Mouse (Mus musculus): ENCODE data around the gene Rfx7.
"Not testable (repeated sequence)": the region's sequence is repeated elsewhere in the genome, so short reads cannot be mapped to it uniquely, and the experiment has no call there.

The Rfx7 gene

GRCm38 (mm10) chr9:72543590-72543989, 11.6 kb downstream of the Rfx7 start:
- DNase-seq (ENCODE audit: low spot score in 2 of 2): no peak

DNA sequence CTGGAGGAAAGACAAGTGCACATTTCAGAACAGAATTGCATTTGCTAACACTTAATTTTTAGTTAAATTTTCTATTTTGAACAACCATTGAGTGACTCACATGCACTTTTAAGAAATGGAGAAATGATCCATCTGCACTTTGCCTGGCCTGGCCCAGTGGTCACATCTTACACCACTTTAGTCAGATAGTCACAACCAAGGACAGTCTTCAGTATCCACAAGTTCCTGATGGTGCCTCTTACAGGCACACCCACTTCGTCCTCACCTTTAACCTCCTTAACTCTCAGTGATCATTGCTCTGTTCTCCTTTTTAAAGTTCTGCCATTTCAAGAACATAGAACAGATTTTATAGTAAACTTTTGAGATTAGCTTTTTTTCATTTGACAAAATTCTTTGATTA, 26.7 kb downstream of the Rfx7 start:
- no peak for DNase-seq (ENCODE audit: low spot score in 2 of 2)

DNA sequence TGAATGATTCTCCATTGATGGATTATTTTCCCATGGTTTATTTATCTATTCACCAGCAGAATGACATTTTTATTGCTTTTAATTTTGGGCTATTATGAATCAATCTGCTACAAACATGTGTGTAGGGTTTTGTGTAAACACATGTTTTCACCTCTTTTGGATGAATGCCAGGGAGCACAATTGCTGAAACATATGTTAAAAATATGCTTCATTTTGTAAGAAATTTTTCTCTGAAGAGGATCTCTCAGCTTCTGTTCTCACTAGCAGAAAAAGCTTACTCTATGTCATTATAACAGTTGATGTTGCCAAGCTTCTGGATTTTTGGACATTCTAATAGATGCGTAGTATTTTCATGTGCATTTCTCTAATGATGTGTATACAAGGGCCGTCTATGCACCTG, 28.3 kb downstream of the Rfx7 start:
- no peak for DNase-seq (ENCODE audit: low spot score in 2 of 2)

DNA sequence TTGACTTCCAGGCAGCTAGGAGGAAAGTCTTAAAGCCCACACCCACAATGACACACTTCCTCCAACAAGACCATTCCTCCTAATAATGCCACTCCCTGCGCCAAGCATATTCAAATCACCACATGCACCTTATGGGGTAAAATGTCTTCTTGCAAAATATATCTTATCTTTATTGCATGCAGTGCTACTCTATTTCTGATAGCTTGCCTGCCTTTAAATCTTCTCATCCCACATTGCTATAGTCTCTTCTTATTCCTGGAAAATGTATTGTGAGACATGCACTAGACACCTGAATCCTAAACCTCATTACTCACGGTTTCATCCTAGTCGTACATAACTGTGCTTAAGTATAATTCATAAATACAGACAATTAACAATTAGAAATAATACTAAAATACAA, 31.2 kb downstream of the Rfx7 start:
- no peak for DNase-seq (ENCODE audit: low spot score in 2 of 2)

DNA sequence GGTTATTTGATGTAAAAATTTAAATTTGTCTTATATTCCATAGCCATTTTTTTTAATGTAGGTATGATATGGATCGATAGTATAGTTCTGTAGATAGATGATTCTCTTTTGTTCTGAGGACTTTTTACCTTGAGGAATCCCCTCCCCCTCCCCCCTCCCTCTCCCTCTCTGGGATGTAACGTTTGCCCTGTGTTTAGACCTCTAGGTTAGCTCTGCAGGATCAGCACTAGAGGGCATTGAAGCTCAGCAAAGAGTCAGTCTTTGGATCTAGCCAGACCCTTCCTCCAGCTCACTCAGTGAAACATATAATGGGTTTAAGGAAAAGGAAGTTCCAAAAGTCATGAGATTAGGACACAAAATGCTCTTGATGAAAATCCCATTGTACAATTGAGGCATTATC, 35.1 kb downstream of the Rfx7 start:
- no peak for DNase-seq (ENCODE audit: low spot score in 2 of 2)

GRCm38 (mm10) chr9:72580216-72580615, 48.2 kb downstream of the Rfx7 start:
- no peak for DNase-seq (ENCODE audit: low spot score in 2 of 2)

DNA sequence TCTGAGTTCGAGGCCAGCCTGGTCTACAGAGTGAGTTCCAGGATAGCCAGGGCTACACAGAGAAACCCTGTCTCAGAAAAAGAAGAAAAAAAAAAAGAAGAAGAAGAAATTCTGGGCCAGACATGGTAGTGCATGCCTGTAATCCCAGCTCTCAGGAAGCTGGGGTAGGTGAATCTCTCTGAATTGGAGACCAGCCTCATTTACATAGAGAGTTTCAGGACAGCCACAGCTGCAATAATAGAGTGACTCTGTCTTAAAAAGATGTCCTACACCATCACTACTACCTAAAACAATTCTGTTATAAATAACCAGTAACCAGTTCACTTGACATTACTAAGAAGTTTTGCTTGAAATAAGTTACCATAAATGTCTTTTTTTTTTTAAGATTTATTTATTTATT, 58.8 kb downstream of the Rfx7 start:
- DNase-seq (ENCODE audit: low spot score in 2 of 2): no peak

DNA sequence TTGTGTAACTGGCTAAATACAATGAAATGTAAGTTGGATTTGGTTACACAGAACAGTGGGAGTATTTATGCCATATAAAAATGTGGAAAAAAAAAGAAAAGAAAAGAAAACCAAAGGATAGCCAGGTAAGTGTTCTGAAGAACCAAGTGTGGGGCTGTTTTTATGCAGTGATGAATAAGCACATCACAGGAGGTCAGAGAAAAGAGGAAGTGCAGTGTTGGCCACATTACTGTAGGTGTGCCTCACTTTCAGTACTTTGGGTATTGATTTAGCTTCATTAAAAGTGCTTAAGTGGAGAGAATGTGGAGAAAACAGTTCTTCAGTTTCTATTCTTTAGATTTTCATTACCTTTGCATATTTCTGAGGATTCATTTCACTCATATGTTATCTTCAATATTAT, 60.0 kb downstream of the Rfx7 start:
- no peak for DNase-seq (ENCODE audit: low spot score in 2 of 2)

GRCm38 (mm10) chr9:72594656-72595055, 62.6 kb downstream of the Rfx7 start:
- not testable (repeated sequence) for DNase-seq (ENCODE audit: low spot score in 2 of 2)

DNA sequence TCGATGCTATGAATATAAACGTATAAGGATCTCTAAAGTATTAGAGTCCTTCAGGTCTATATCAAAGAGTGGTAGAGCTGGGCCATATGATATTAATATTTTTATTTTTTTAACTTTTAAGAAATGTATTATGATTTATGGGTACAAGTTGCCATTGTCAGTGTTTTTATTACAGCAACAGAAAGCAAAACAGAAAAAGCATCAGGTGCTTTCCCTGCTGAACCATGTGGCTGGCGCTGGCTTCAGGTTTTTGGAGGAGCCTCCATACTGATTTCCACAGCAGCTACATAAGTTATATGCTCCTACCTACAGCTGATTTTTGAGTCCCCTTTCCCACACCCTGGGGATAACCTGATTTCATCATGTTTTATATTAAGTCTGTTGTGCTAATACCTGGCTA, 68.1 kb downstream of the Rfx7 start:
- no peak for DNase-seq (ENCODE audit: low spot score in 2 of 2)

- no peak for DNase-seq (ENCODE audit: low spot score in 2 of 2)
These were observed 77.7 kb downstream of the Rfx7 start for GRCm38 (mm10) chr9:72609771-72610170.

DNA sequence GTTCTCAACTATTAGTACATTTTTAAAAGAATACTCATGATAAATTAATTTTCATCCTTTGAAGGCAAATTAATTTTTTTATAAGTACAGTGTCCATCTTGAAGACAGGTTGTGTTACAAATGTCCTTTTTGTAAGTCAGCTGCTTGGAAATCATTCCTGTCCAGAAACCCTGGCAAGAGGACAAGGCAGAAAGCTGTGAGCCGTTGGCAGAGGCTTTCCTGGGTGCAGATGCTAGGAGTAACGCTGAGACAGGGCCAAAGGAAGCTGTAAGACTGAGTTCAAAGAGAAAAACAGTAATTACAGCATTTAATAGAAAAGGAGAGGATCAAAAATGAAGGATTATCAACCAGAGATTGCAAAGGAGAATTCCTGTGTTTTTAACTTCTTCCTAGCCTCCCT, 81.8 kb downstream of the Rfx7 start:
- no peak for DNase-seq (ENCODE audit: low spot score in 2 of 2)

- DNase-seq (ENCODE audit: low spot score in 2 of 2): no peak
These were observed 82.9 kb downstream of the Rfx7 start for GRCm38 (mm10) chr9:72614786-72615480.

DNA sequence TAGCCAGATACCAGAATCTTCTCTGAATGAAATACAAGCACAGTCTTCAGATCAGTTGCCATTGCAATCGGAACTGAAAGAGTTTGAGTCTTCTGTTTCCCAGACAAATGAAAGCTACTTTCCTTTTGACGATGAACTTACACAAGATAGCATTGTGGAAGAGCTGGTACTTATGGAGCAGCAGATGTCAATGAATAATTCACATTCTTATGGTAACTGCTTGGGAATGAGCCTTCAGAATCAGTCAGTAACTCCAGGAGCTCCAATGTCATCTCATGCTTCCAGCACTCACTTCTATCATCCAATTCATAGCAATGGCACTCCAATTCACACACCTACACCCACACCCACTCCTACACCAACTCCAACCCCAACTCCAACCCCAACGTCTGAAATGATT, 86.0 kb downstream of the Rfx7 start:
- DNase-seq (ENCODE audit: low spot score in 2 of 2): no peak

GRCm38 (mm10) chr9:72623605-72624004, 91.6 kb downstream of the Rfx7 start:
- no peak for DNase-seq (ENCODE audit: low spot score in 2 of 2)

GRCm38 (mm10) chr9:72627598-72627997, 95.6 kb downstream of the Rfx7 start:
- no peak for DNase-seq (ENCODE audit: low spot score in 2 of 2)

DNA sequence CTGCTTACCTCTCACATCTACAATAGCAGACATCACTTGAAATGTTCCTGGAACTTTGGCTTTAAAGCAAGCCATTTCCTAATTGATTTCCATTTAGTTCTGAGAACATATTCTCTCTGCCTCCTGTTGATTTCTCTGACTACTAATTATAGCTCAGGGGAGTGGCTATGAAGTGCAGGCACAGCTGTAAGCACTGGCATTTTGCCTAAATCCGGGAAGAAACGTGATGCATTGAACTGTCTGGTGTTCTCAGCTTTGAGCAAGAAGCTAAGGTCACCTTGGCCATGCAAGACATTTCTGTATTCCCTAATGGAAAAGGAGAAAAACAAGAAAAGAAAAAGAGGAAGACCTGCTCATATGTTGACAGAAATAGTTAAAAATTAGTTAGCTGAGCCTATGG, 96.6 kb downstream of the Rfx7 start:
- DNase-seq (ENCODE audit: low spot score in 2 of 2): no peak

- DNase-seq (ENCODE audit: low spot score in 2 of 2): no peak
These were observed 100.2 kb downstream of the Rfx7 start for GRCm38 (mm10) chr9:72632198-72632597.

DNA sequence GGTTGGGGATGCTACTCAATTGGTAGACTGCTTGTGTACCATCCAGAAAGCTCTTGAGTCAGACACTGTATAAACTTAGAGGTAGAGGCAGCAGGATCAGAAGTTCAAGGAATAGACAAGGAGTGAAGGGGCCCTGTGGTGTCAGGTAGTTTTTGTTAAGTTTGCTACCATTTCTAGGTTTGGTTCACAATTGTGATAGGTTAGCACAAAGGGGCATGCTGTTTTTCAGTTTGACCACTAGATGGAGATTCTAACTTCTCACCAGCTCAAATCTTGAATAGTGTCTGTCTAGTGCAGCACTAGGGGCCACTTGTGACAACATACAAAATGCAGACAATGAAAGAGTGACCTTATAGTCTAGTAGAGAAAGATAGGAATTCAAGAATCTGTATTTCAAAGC, 103.1 kb downstream of the Rfx7 start:
- no peak for DNase-seq (ENCODE audit: low spot score in 2 of 2)

- DNase-seq (ENCODE audit: low spot score in 2 of 2): no peak
These were observed 104.5 kb downstream of the Rfx7 start for GRCm38 (mm10) chr9:72636547-72636946.

DNA sequence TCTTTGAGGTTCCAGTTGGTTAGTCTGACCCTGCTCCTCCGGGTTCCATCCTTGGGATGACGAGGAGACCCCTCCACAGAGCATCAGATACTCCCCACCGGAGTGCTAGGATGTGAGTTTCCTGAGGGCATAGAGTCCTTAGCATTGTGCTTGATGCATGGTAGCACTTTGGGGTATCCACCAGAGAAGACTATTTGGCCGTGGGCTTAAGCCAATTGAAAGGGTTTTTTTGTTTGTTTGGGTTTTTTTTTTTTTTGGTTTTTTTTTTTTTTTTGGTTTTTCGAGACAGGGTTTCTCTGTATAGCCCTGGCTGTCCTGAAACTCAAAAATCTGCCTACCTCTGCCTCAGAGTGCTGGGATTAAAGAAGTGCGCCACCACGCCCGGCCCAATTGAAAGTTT, 105.2 kb downstream of the Rfx7 start:
- DNase-seq (ENCODE audit: low spot score in 2 of 2): no peak

GRCm38 (mm10) chr9:72638951-72639842, 107.2 kb downstream of the Rfx7 start:
- DNase-seq (ENCODE audit: low spot score in 2 of 2): no peak

Data from urinary bladder, postnatal 4 days (tissue).